Mouse (Mus musculus): ENCODE data around the gene Cd44.

GRCm38 (mm10) chr2:102923682-102924081, 22.2 kb upstream of the Cd44 start:
- TF ChIP-seq CTCF (conservative IDR thresholded peaks at IDR 0.05; ENCODE audit: low read length) (no peak), NANOG (IDR thresholded peaks at IDR 0.05; ENCODE audit: borderline replicate concordance, low read length) (no peak), POU5F1 (IDR thresholded peaks at IDR 0.05; ENCODE audit: borderline replicate concordance, low read length) (no peak)

Data from E14TG2a.4 (cell line).